Mouse (Mus musculus) liver, embryonic 16.5 days (tissue): ENCODE results near the gene Gm11639. TPM values are rescaled to one million over a fixed set of nuclear protein-coding genes. Genes with fewer than 3 reads are reported as not detected.

Experiments used
- ATAC-seq: fragments of 200-750 bp; cut with Nextera tagmentation; 2 replicates; pipeline ENCODE4 v1.8.0; 2017; ENCODE audit warnings: low read depth, mild to moderate bottlenecking, moderate number of reproducible peaks, moderate library complexity
- H3K27ac ChIP-seq: fragments of 300-500 bp; sonication (generic); 2 replicates; pipeline ENCODE4 v1.5.1; 2014; ENCODE audit warnings: mild to moderate bottlenecking, low read length
- H3K27me3 ChIP-seq: fragments of 300-500 bp; sonication (generic); 2 replicates; pipeline ENCODE4 v1.6.1; 2014; ENCODE audit warnings: low read depth, low read length, mixed read lengths; ENCODE audit not compliant: control insufficient read depth, insufficient read depth
- H3K36me3 ChIP-seq: fragments of 300-500 bp; sonication (generic); 2 replicates; pipeline ENCODE4 v1.6.1; 2014; ENCODE audit warnings: mild to moderate bottlenecking; ENCODE audit not compliant: control insufficient read depth, insufficient read depth
- H3K4me1 ChIP-seq: fragments of 300-500 bp; sonication (generic); 2 replicates; pipeline ENCODE4 v1.6.1; 2014; ENCODE audit warnings: low read depth, low read length, mixed read lengths; ENCODE audit not compliant: control insufficient read depth
- H3K4me2 ChIP-seq: fragments of 300-500 bp; sonication (generic); 2 replicates; pipeline ENCODE4 v1.6.1; 2014; ENCODE audit warnings: low read depth, low read length, mixed read lengths
- H3K4me3 ChIP-seq: fragments of 300-500 bp; sonication (generic); 2 replicates; pipeline ENCODE4 v1.5.1; 2014; ENCODE audit warnings: low read depth, mild to moderate bottlenecking, low read length
- H3K9ac ChIP-seq: fragments of 300-500 bp; sonication (generic); 2 replicates; pipeline ENCODE4 v1.6.1; 2014; ENCODE audit warnings: low read depth, low read length
- H3K9me3 ChIP-seq: fragments of 300-500 bp; sonication (generic); replicated peaks from 2 replicates; pipeline ENCODE4 v1.6.1; 2016; ENCODE audit warnings: low read length; ENCODE audit not compliant: control insufficient read depth
- WGBS: fragments of 180-500 bp; shearing (Covaris S2); extraction: QIAGEN DNeasy Blood & Tissue Kit; methylation state at CpG from one replicate; pipeline ENCODE4 v1.1.7; 2014; ENCODE audit not compliant: insufficient replicate concordance; 5-methylcytosine and 5-hydroxymethylcytosine counted together
- polyA plus RNA-seq: library from polyadenylated mRNA; unstranded; fragments of >200 nt; fragmentation: Nextera tagmentation; extraction: Ambion mirVana; gene quantifications from 2 replicates; pipeline ENCODE4 v1.2.1, GENCODE M21; 2015

Gene Gm11639
- polyA plus RNA-seq, 1 experiment from 2014 or later = 0.06 TPM

GRCm38 (mm10) chr11:104765762-104766161, 80.3 kb downstream of the Gm11639 start:
- Histone ChIP-seq H3K27me3 (no peaks in the 10 kb centered on the region), H3K4me2 (no peak overlapping the region), H3K4me3 (no peak overlapping the region), H3K9me3 (no peaks in the 10 kb centered on the region), H3K9ac (no peak overlapping the region), H3K27ac (no peak overlapping the region), H3K4me1 (no peaks in the 10 kb centered on the region), H3K36me3 (no peaks in the 10 kb centered on the region)
- 34% methylated on average over 6 of the region's 6 CpGs for WGBS
- ATAC-seq = no peak

GRCm38 (mm10) chr11:104767068-104767467, 81.6 kb downstream of the Gm11639 start:
- Histone ChIP-seq H3K4me2 (no peak overlapping the region), H3K4me3 (no peak overlapping the region), H3K9ac (no peak overlapping the region), H3K9me3 (no peaks in the 10 kb centered on the region), H3K27ac (no peak overlapping the region), H3K36me3 (no peaks in the 10 kb centered on the region), H3K4me1 (no peaks in the 10 kb centered on the region), H3K27me3 (no peaks in the 10 kb centered on the region)
- 38% methylated on average over 1 of the region's 1 CpGs for WGBS
- no peak for ATAC-seq

GRCm38 (mm10) chr11:104768072-104768471, 82.6 kb downstream of the Gm11639 start:
- Histone ChIP-seq H3K27ac (no peak overlapping the region), H3K4me2 (no peak overlapping the region), H3K4me3 (no peak overlapping the region), H3K4me1 (no peaks in the 10 kb centered on the region), H3K9ac (no peak overlapping the region), H3K9me3 (no peaks in the 10 kb centered on the region), H3K36me3 (no peaks in the 10 kb centered on the region), H3K27me3 (no peaks in the 10 kb centered on the region)
- WGBS = 8% methylated on average over 5 of the region's 5 CpGs
- no peak for ATAC-seq

GRCm38 (mm10) chr11:104778796-104779195, 93.3 kb downstream of the Gm11639 start:
- Histone ChIP-seq H3K27ac (no peak overlapping the region), H3K27me3 (no peaks in the 10 kb centered on the region), H3K4me1 (no peaks in the 10 kb centered on the region), H3K4me2 (no peak overlapping the region), H3K9ac (no peak overlapping the region), H3K9me3 (no peaks in the 10 kb centered on the region), H3K36me3 (no peaks in the 10 kb centered on the region), H3K4me3 (no peak overlapping the region)
- no peak for ATAC-seq
- WGBS = 61% methylated on average over 2 of the region's 2 CpGs

GRCm38 (mm10) chr11:104944723-104945122, 259.2 kb downstream of the Gm11639 start:
- no peak for ATAC-seq
- Histone ChIP-seq H3K9me3 (no peaks in the 10 kb centered on the region), H3K4me2 (no peak overlapping the region), H3K4me3 (no peak overlapping the region), H3K36me3 (no peaks in the 10 kb centered on the region), H3K4me1 (no peaks in the 10 kb centered on the region), H3K27ac (no peak overlapping the region), H3K9ac (no peak overlapping the region), H3K27me3 (no peaks in the 10 kb centered on the region)
- 46% methylated on average over 2 of the region's 2 CpGs for WGBS

GRCm38 (mm10) chr11:104952349-104952748, 266.8 kb downstream of the Gm11639 start:
- Histone ChIP-seq H3K4me1 (no peaks in the 10 kb centered on the region), H3K27ac (no peak overlapping the region), H3K4me3 (no peak overlapping the region), H3K27me3 (no peaks in the 10 kb centered on the region), H3K9me3 (no peaks in the 10 kb centered on the region), H3K4me2 (no peak overlapping the region), H3K36me3 (no peaks in the 10 kb centered on the region), H3K9ac (no peak overlapping the region)
- ATAC-seq = no peak
- 33% methylated on average over 4 of the region's 4 CpGs for WGBS

GRCm38 (mm10) chr11:104967862-104968261, 282.4 kb downstream of the Gm11639 start:
- H3K36me3 ChIP-seq = no peaks in the 10 kb centered on the region
- ATAC-seq = no peak
- no peaks in the 10 kb centered on the region for H3K27me3 ChIP-seq
- 84% methylated on average over 1 of the region's 1 CpGs for WGBS
- H3K27ac ChIP-seq = no peak overlapping the region
- no peaks in the 10 kb centered on the region for H3K4me1 ChIP-seq
- H3K9me3 ChIP-seq = no peaks in the 10 kb centered on the region
- H3K4me3 ChIP-seq = no peak overlapping the region
- no peak overlapping the region for H3K4me2 ChIP-seq
- H3K9ac ChIP-seq = no peak overlapping the region

- no peak overlapping the region for H3K27ac ChIP-seq
- no peak for ATAC-seq
- no peak overlapping the region for H3K9ac ChIP-seq
- no peaks in the 10 kb centered on the region for H3K36me3 ChIP-seq
- no peaks in the 10 kb centered on the region for H3K27me3 ChIP-seq
- no peaks in the 10 kb centered on the region for H3K4me1 ChIP-seq
- no peaks in the 10 kb centered on the region for H3K9me3 ChIP-seq
- H3K4me2 ChIP-seq = no peak overlapping the region
- no peak overlapping the region for H3K4me3 ChIP-seq
- 56% methylated on average over 2 of the region's 2 CpGs for WGBS
Measured at GRCm38 (mm10) chr11:104968388-104968787, 282.9 kb downstream of the Gm11639 start.

- H3K4me3 ChIP-seq = no peak overlapping the region
- 23% methylated on average over 4 of the region's 4 CpGs for WGBS
- no peak overlapping the region for H3K9ac ChIP-seq
- ATAC-seq = no peak
- H3K4me1 ChIP-seq = no peaks in the 10 kb centered on the region
- no peaks in the 10 kb centered on the region for H3K36me3 ChIP-seq
- H3K9me3 ChIP-seq = no peaks in the 10 kb centered on the region
- no peak overlapping the region for H3K27ac ChIP-seq
- no peaks in the 10 kb centered on the region for H3K27me3 ChIP-seq
- no peak overlapping the region for H3K4me2 ChIP-seq
Measured at GRCm38 (mm10) chr11:104971322-104971721, 285.8 kb downstream of the Gm11639 start.

GRCm38 (mm10) chr11:104972480-104972879, 287.0 kb downstream of the Gm11639 start:
- no peak overlapping the region for H3K9ac ChIP-seq
- no peaks in the 10 kb centered on the region for H3K27me3 ChIP-seq
- no peaks in the 10 kb centered on the region for H3K4me1 ChIP-seq
- no peak overlapping the region for H3K4me3 ChIP-seq
- ATAC-seq = no peak
- 48% methylated on average over 7 of the region's 8 CpGs for WGBS
- H3K4me2 ChIP-seq = no peak overlapping the region
- H3K9me3 ChIP-seq = no peaks in the 10 kb centered on the region
- no peaks in the 10 kb centered on the region for H3K36me3 ChIP-seq
- no peak overlapping the region for H3K27ac ChIP-seq
